Mouse (Mus musculus) frontal cortex, postnatal 14 days (tissue): ENCODE results near the gene Gpr162.
A peak's percentile ranks its signal among the peaks of the same experiment; 100 is the strongest.

Experiments used
- DNase-seq, 2 experiments: peaks; one replicate each; pipeline ENCODE4 v3.0.0; 2022; ENCODE audit warnings: low spot score in 2 of 2

The Gpr162 gene

GRCm38 (mm10) chr6:124881821-124882220 lies 18.0 kb upstream of the Gpr162 start:
- DNase-seq = no peak

- DNase-seq = no peak
Measured at GRCm38 (mm10) chr6:124879390-124879789, 15.6 kb upstream of the Gpr162 start.

- DNase-seq = no peak
Measured at GRCm38 (mm10) chr6:124874348-124874747, 10.6 kb upstream of the Gpr162 start.

GRCm38 (mm10) chr6:124866560-124866959 lies 2.8 kb upstream of the Gpr162 start:
- no peak for DNase-seq

- DNase-seq = no peak
Measured at GRCm38 (mm10) chr6:124865766-124866362, 2.1 kb upstream of the Gpr162 start.

- DNase-seq = no peak
Measured at GRCm38 (mm10) chr6:124863125-124863657, 592 bp downstream of the Gpr162 start.

- DNase-seq = peak in 1 of 2 experiments; percentile 32
Measured at GRCm38 (mm10) chr6:124862406-124863124, 1.2 kb downstream of the Gpr162 start.

GRCm38 (mm10) chr6:124861802-124862201 lies 2.0 kb downstream of the Gpr162 start:
- DNase-seq = no peak

- no peak for DNase-seq
Measured at GRCm38 (mm10) chr6:124861266-124861665, 2.5 kb downstream of the Gpr162 start.

GRCm38 (mm10) chr6:124860511-124860910 lies 3.3 kb downstream of the Gpr162 start:
- DNase-seq = no peak

- DNase-seq = peak; percentile 75 to 84
Measured at GRCm38 (mm10) chr6:124859725-124860124, 4.1 kb downstream of the Gpr162 start.

- no peak for DNase-seq
Measured at GRCm38 (mm10) chr6:124858561-124859318, 5.0 kb downstream of the Gpr162 start.

- DNase-seq = no peak
Measured at GRCm38 (mm10) chr6:124857840-124858530, 5.8 kb downstream of the Gpr162 start.

GRCm38 (mm10) chr6:124856916-124857839 lies 6.6 kb downstream of the Gpr162 start, which contains the start of gene P3h3:
Gene P3h3, minus strand, starts transcription at chr6:124857752.
- peak; percentile 83 to 85 for DNase-seq

GRCm38 (mm10) chr6:124856321-124856720 lies 7.5 kb downstream of the Gpr162 start:
- DNase-seq = peak; percentile 50 to 57

GRCm38 (mm10) chr6:124854647-124855046 lies 9.1 kb downstream of the Gpr162 start:
- no peak for DNase-seq

GRCm38 (mm10) chr6:124850535-124850934 lies 13.2 kb downstream of the Gpr162 start:
- no peak for DNase-seq

GRCm38 (mm10) chr6:124847305-124847704 lies 16.5 kb downstream of the Gpr162 start:
- DNase-seq = peak; percentile 86 to 96

GRCm38 (mm10) chr6:124840241-124841167 lies 23.3 kb downstream of the Gpr162 start, which contains the start of gene Gnb3:
Gene Gnb3, minus strand, starts transcription at chr6:124840275.
- DNase-seq = no peak
